Mouse (Mus musculus) hematopoietic stem cell, adult 5-6 weeks (primary cell): ENCODE results near the gene Nabp2. TPM values are rescaled to one million over a fixed set of nuclear protein-coding genes. Genes with fewer than 3 reads are reported as not detected.

Experiments used
- ATAC-seq, 2 experiments: fragments of 125-278 bp in 1 of 2; replicated peaks in 1 of 2; 2 replicates each; pipeline ENCODE4 v1.8.0; 2016 to 2017; ENCODE audit warnings: inconsistent platforms in 2 of 2, mild to moderate bottlenecking in 2 of 2, moderate number of reproducible peaks in 2 of 2, low read depth in 1 of 2, moderate TSS enrichment in 1 of 2; ENCODE audit not compliant: low FRiP score in 2 of 2, poor library complexity in 2 of 2, severe bottlenecking in 2 of 2, insufficient read depth in 1 of 2, low TSS enrichment in 1 of 2
- total RNA-seq: library from RNA; stranded (forward); fragments of 172-1452, 232-1000 nt; gene quantifications from 2 replicates; pipeline ENCODE4 v1.2.3, GENCODE M21; 2017

The Nabp2 gene
- total RNA-seq, 1 experiment from 2014 or later: 106 TPM

- ATAC-seq: no peak
These were observed 36.9 kb downstream of the Nabp2 start for GRCm38 (mm10) chr10:128374393-128374792.

GRCm38 (mm10) chr10:128372989-128373748, 38.1 kb downstream of the Nabp2 start:
- ATAC-seq: no peak; a peak in 1 of 4 replicates

- no peak for ATAC-seq
These were observed 39.1 kb downstream of the Nabp2 start for GRCm38 (mm10) chr10:128372142-128372541.

GRCm38 (mm10) chr10:128370601-128371000, 40.7 kb downstream of the Nabp2 start:
- no peak for ATAC-seq

- no peak for ATAC-seq
These were observed 41.3 kb downstream of the Nabp2 start for GRCm38 (mm10) chr10:128370021-128370420.

GRCm38 (mm10) chr10:128369599-128369998, 41.7 kb downstream of the Nabp2 start:
- no peak for ATAC-seq

- no peak for ATAC-seq
These were observed 42.1 kb downstream of the Nabp2 start for GRCm38 (mm10) chr10:128369218-128369543.

GRCm38 (mm10) chr10:128368402-128369217, 42.7 kb downstream of the Nabp2 start, which contains the start of gene Coq10a:
Gene Coq10a (minus strand): TSS chr10:128368997.
- ATAC-seq: peak; percentile 89 to 94

- no peak for ATAC-seq
These were observed 43.3 kb downstream of the Nabp2 start for GRCm38 (mm10) chr10:128367899-128368401.

GRCm38 (mm10) chr10:128362568-128362967, 48.7 kb downstream of the Nabp2 start:
- ATAC-seq: 0 out of 4 replicates have a peak, but pooled peaks of 1 of the 2 experiments have one; percentile 56

- ATAC-seq: no peak
These were observed 49.5 kb downstream of the Nabp2 start for GRCm38 (mm10) chr10:128361836-128362235.

- no peak for ATAC-seq
These were observed 52.1 kb downstream of the Nabp2 start for GRCm38 (mm10) chr10:128359226-128359625.

GRCm38 (mm10) chr10:128358796-128359195, 52.5 kb downstream of the Nabp2 start:
- peak in 1 of 2 experiments; percentile 45; a peak in 1 of 4 replicates for ATAC-seq

Other genes starting within 250 kb of the Nabp2 start
- 6.9 and 9.3 TPM in 2 replicates for gene Rbms2, start 231.2 kb downstream of the Nabp2 start, total RNA-seq
- 0.38 and 0.79 TPM in 2 replicates for gene Gls2, start 217.0 kb downstream of the Nabp2 start, total RNA-seq
- gene Spryd4, start 199.7 kb downstream of the Nabp2 start, total RNA-seq: 10.3 and 11.9 TPM in 2 replicates
- gene Mip, start 185.7 kb downstream of the Nabp2 start, total RNA-seq: 0.69 TPM in 1 of 2 replicates, not detected in the other
- 52.8 and 60.3 TPM in 2 replicates for gene Timeless, start 179.4 kb downstream of the Nabp2 start, total RNA-seq
- 0.19 TPM in 1 of 2 replicates, not detected in the other for gene Apon, start 157.4 kb downstream of the Nabp2 start, total RNA-seq
- not detected in 2 replicates for gene Apof, start 142.8 kb downstream of the Nabp2 start, total RNA-seq
- 12.3 and 18.1 TPM in 2 replicates for gene Stat2, start 140.9 kb downstream of the Nabp2 start, total RNA-seq
- gene Il23a, start 112.7 kb downstream of the Nabp2 start, total RNA-seq: 1.1 TPM in 1 of 2 replicates, not detected in the other
- 12.7 and 16.9 TPM in 2 replicates for gene Pan2, start 108.2 kb downstream of the Nabp2 start, total RNA-seq
- 106 and 135 TPM in 2 replicates for gene Cnpy2, start 89.0 kb downstream of the Nabp2 start, total RNA-seq
- 69.8 and 79.5 TPM in 2 replicates for gene Cs, start 73.8 kb downstream of the Nabp2 start, total RNA-seq
- 8.1 and 8.7 TPM in 2 replicates for gene Coq10a, start 42.5 kb downstream of the Nabp2 start, total RNA-seq
- 8.9 and 12.1 TPM in 2 replicates for gene Ankrd52, start 34.4 kb downstream of the Nabp2 start, total RNA-seq
- not detected in 2 replicates for gene Slc39a5, start 10.3 kb downstream of the Nabp2 start, total RNA-seq
- 18.4 and 20.7 TPM in 2 replicates for gene Rnf41, start 165 bp upstream of the Nabp2 start, total RNA-seq
- gene Smarcc2, start 47.8 kb upstream of the Nabp2 start, total RNA-seq: 83.2 and 92.7 TPM in 2 replicates
- gene Myl6, start 82.7 kb upstream of the Nabp2 start, total RNA-seq: 988 and 1,295 TPM in 2 replicates
- gene Myl6b, start 87.2 kb upstream of the Nabp2 start, total RNA-seq: 1.3 and 3.9 TPM in 2 replicates
- gene Esyt1, start 114.4 kb upstream of the Nabp2 start, total RNA-seq: 70.7 and 75.9 TPM in 2 replicates
- gene Zc3h10, start 136.3 kb upstream of the Nabp2 start, total RNA-seq: 13.9 and 16.3 TPM in 2 replicates
- gene Rpl41, start 137.8 kb upstream of the Nabp2 start, total RNA-seq: 2,366 and 3,073 TPM in 2 replicates
- gene Pa2g4, start 154.5 kb upstream of the Nabp2 start, total RNA-seq: 225 and 337 TPM in 2 replicates
- 0.99 and 1.8 TPM in 2 replicates for gene Erbb3, start 178.2 kb upstream of the Nabp2 start, total RNA-seq
- gene Rps26, start 215.3 kb upstream of the Nabp2 start, total RNA-seq: 1,013 and 1,172 TPM in 2 replicates
- 0.06 and 0.50 TPM in 2 replicates for gene Ikzf4, start 234.5 kb upstream of the Nabp2 start, total RNA-seq